In the genomic region with DNA sequence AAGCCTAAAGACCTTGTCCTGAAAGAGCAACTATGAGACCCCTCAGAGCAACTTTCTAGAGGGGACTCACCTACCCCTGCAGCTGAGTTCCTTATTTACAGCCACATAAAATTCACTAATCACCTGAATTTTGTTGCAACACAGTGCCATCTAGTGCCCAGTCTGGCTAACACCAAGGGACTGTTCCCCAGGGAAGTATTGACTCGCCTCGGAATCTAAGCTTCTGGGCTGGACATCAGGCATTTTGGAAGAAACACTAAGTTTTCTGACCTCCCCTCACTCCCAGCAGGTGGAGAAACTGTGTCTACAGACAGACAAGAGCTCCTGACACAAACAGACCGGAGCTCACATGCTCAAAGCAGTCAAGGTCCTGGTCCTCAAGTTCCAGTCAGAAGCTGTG, we compare ENCODE assay signal across 8 mouse cellular contexts.
A peak's percentile ranks its signal among the peaks of the same experiment; 100 is the strongest.
DNase-seq lines count a peak whose midpoint lies in the region; ATAC-seq lines count a peak whose summit lies in the region.

No protein-coding gene starts in this region.

- ATAC-seq in CD4-positive, CD25-positive, alpha-beta regulatory T cell, adult 4 months, result peak; percentile 35

- DNase-seq in adrenal gland, adult (ENCODE audit: inconsistent age in 2 of 2, low spot score in 1 of 2), result peak; percentile 53 to 88
- peak; percentile 86 for DNase-seq in embryo, embryonic 10 days (ENCODE audit: low spot score)
- peak; percentile 25 to 56 for DNase-seq in gastrocnemius, postnatal 4 days (ENCODE audit: low spot score in 2 of 2)
- DNase-seq in kidney, postnatal 4 days, result peak; percentile 78 to 80
- peak; percentile 72 for DNase-seq in lung, postnatal 25 days (ENCODE audit: low spot score)
- DNase-seq in right cerebral cortex, postnatal 14 days, result peak; percentile 63
- peak; percentile 17 for DNase-seq in yolk sac, embryonic 10.5 days (ENCODE audit: low spot score)

Comparison
In these comparisons a context has a peak if more than half of its experiments do, and no peak if none do; other contexts are left out.
1. Peak in every context shown above with its lines: DNase-seq and ATAC-seq.
2. DNase-seq: peak in every context shown above with its lines; median percentile 86 in embryo, embryonic 10 days; 79 in kidney, postnatal 4 days; 72 in lung, postnatal 25 days; 70 in adrenal gland, adult; 63 in right cerebral cortex, postnatal 14 days; 40 in gastrocnemius, postnatal 4 days; 17 in yolk sac, embryonic 10.5 days.